Mouse (Mus musculus): ENCODE measurements around the gene Stbd1.

The Stbd1 gene

GRCm38 (mm10) chr5:92635891-92636290 lies 33.0 kb downstream of the Stbd1 start:
- no peak for DNase-seq (ENCODE audit: low read depth in 2 of 2, low spot score in 2 of 2)

- no peak for DNase-seq (ENCODE audit: low read depth in 2 of 2, low spot score in 2 of 2)
These were observed 38.0 kb downstream of the Stbd1 start for GRCm38 (mm10) chr5:92640861-92641260.

Data from CD8-positive naive resting alpha-beta T cell, adult 2 months (primary cell).